Mouse (Mus musculus) liver, embryonic 14.5 days (tissue): ENCODE results near the gene Fgfr2. TPM values are rescaled to one million over a fixed set of nuclear protein-coding genes. Genes with fewer than 3 reads are reported as not detected.

Experiments
- ATAC-seq: fragments of 200-750 bp; cut with Nextera tagmentation; 2 replicates; pipeline ENCODE4 v1.8.0; 2017; ENCODE audit warnings: moderate number of reproducible peaks, mild to moderate bottlenecking, moderate library complexity; ENCODE audit not compliant: insufficient read depth
- DNase-seq, 3 experiments: peaks; one replicate each; pipeline ENCODE4 v3.0.0-alpha.2; 2012 to 2013; ENCODE audit warnings: low read depth in 3 of 3, low spot score in 3 of 3
- H3K27ac ChIP-seq: fragments of 300-500 bp; sonication (generic); 2 replicates; pipeline ENCODE4 v1.5.1; 2014; ENCODE audit warnings: moderate library complexity, mild to moderate bottlenecking, control low read depth, inconsistent platforms
- H3K27me3 ChIP-seq: fragments of 300-500 bp; sonication (generic); 2 replicates; pipeline ENCODE4 v1.6.1; 2014; ENCODE audit warnings: mild to moderate bottlenecking, low read length, moderate library complexity; ENCODE audit not compliant: control insufficient read depth, insufficient read depth
- H3K36me3 ChIP-seq: fragments of 300-500 bp; sonication (generic); replicated peaks from 2 replicates; pipeline ENCODE4 v1.6.1; 2014; ENCODE audit warnings: low read depth; ENCODE audit not compliant: control insufficient read depth, insufficient read depth
- H3K4me1 ChIP-seq, 2 experiments: fragments of 200-500 bp in 1 of 2; fragments of 300-500 bp in 1 of 2; sonication (generic) in 1 of 2; replicated peaks; 2 replicates each; pipeline ENCODE4 v1.6.1; 2012 to 2014; ENCODE audit warnings: antibody characterized with exemption in 1 of 2, inconsistent platforms in 1 of 2, low read length in 1 of 2; ENCODE audit not compliant: control insufficient read depth in 2 of 2, insufficient read depth in 2 of 2
- H3K4me2 ChIP-seq: fragments of 300-500 bp; sonication (generic); 2 replicates; pipeline ENCODE4 v1.6.1; 2014; ENCODE audit warnings: low read depth, mild to moderate bottlenecking, control low read depth, moderate library complexity
- H3K4me3 ChIP-seq, 2 experiments: fragments of 200-500 bp in 1 of 2; fragments of 300-500 bp in 1 of 2; sonication (generic) in 1 of 2; 2 replicates each; pipeline ENCODE4 v1.5.1; 2012 to 2014; ENCODE audit warnings: low read depth in 2 of 2, low read length in 2 of 2, mild to moderate bottlenecking in 2 of 2, control low read depth in 1 of 2, inconsistent platforms in 1 of 2, moderate library complexity in 1 of 2; ENCODE audit not compliant: insufficient read depth in 1 of 2
- H3K9ac ChIP-seq: fragments of 300-500 bp; sonication (generic); replicated peaks from 2 replicates; pipeline ENCODE4 v1.6.1; 2014; ENCODE audit warnings: mild to moderate bottlenecking, control low read depth, moderate library complexity
- H3K9me3 ChIP-seq: fragments of 300-500 bp; sonication (generic); 2 replicates; pipeline ENCODE4 v1.6.1; 2016; ENCODE audit warnings: low read length, mixed read lengths; ENCODE audit not compliant: control insufficient read depth
- CTCF ChIP-seq: IDR thresholded peaks from 2 replicates; pipeline ENCODE4 v1.5.1; 2016; ENCODE audit warnings: antibody characterized with exemption, low read depth, control low read depth
- EP300 ChIP-seq: IDR thresholded peaks from 2 replicates; pipeline ENCODE4 v1.6.1; 2016; ENCODE audit warnings: antibody characterized with exemption, low read depth
- WGBS: fragments of 180-500 bp; shearing (Covaris S2); extraction: QIAGEN DNeasy Blood & Tissue Kit; methylation state at CpG from one replicate; pipeline ENCODE4 v1.1.7; 2014; ENCODE audit not compliant: insufficient replicate concordance; 5-methylcytosine and 5-hydroxymethylcytosine counted together
- polyA plus RNA-seq, 2 experiments: library from polyadenylated mRNA; depleted of rRNA in 1 of 2; stranded (reverse) in 1 of 2; unstranded in 1 of 2; fragments of >200 nt; fragmentation: Nextera tagmentation in 1 of 2; extraction: Ambion mirVana in 1 of 2; gene quantifications; 2 replicates each; pipeline versions ENCODE4 v1.2.1 to v1.2.3; 2012 to 2014

The Fgfr2 gene
- polyA plus RNA-seq, 2 experiments = 7.9 to 8.8 TPM

DNA sequence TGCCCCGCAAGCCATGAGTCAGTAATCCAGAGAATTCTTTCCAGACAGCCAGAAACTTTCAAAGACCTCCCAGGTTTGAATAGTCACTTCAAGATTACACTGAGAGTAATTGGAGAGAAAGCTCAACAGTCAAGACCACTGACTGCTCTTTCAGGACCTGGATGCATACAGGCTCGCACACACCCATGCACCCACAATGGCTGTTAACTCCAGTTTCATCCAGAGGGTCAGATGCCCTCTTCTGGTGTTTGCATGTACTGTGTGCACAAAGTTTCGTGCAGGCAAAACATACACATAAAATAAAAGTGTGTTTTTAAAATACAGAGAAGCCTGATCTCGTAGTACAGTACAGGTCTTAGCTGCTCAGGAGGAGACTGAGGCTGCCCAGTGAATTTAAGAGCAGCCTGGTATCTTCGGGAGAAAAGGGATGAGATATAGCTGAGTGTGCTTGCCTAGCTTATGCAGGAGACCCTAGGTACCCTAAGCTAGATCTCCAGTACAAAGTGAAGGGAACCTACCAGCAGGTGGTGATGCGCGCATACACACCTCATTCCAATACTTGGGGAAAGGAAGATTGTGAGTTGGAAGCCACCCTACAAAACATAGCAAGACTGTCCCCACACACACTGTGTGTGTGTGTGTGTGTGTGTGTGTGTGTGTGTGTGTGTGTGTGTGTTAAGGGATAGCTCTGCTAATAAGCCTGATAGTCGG is 9.8 kb downstream of the Fgfr2 start:
- H3K4me1 ChIP-seq = peaks cover 12 to 24% of the 10 kb centered on the region in 2 experiments
- H3K9ac ChIP-seq = no peak overlapping the region
- H3K27ac ChIP-seq = no peak overlapping the region
- no peaks in the 10 kb centered on the region for H3K9me3 ChIP-seq
- no peaks in the 10 kb centered on the region for H3K36me3 ChIP-seq
- H3K4me3 ChIP-seq = no peak overlapping the region
- H3K4me2 ChIP-seq = no peak overlapping the region
- TF ChIP-seq CTCF (no peak; the same call in 1 of the 2 replicates), EP300 (no peak)
- DNase-seq (no peak), ATAC-seq (no peak)
- WGBS = 72% methylated on average over 8 of the region's 8 CpGs
- H3K27me3 ChIP-seq = no peaks in the 10 kb centered on the region

DNA sequence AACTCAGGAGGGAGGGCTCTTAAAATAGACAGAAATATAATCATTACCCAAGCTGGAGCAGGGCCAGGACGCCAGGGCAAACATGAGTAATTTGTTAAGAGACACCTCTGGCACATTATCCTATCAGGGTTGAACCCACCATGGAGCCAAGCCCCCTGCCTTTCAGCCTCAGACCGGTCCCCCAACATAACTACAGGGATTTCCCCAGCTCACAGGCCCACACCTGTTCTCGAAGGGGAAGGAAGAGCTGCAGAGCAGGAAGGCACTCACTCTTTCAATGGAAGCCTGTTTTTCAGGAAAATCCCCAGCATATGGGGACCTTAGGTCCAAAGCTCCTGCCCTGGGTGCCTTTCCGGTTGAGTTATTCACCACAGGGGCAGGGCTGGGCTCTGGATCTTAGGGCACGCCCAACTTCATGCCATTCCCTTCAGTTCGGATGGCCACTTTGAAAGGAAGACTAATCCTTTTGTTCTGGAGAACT is 10.8 kb downstream of the Fgfr2 start:
- H3K4me3 ChIP-seq = no peak overlapping the region
- H3K4me1 ChIP-seq = peaks cover 12 to 22% of the 10 kb centered on the region in 2 experiments
- DNase-seq = no peak
- ATAC-seq = no peak
- no peak overlapping the region for H3K27ac ChIP-seq
- 58% methylated on average over 6 of the region's 6 CpGs for WGBS
- no peak overlapping the region for H3K4me2 ChIP-seq
- no peak for TF ChIP-seq EP300
- no peak for TF ChIP-seq CTCF
- H3K9me3 ChIP-seq = no peaks in the 10 kb centered on the region
- no peak overlapping the region for H3K9ac ChIP-seq
- no peaks in the 10 kb centered on the region for H3K36me3 ChIP-seq
- H3K27me3 ChIP-seq = no peaks in the 10 kb centered on the region

DNA sequence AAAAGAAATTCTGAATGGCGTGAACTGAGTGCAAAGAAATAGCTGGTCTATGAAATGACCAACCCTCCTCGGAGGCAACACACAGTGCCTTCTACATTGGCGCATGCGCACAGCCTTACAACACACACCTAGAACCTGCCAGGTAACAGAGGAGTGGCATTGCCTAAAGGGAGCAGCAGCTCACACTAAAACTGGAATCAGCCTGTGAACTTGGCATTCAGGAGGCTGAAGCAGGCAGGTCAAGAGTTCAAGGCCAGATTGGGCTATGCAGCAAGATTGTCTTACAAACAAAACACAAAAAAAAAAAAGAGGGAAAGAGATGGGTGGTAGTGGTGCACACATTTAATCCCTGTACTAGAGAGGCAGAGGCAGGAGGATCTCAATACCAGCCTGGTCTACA is 13.7 kb downstream of the Fgfr2 start:
- Histone ChIP-seq H3K27ac (no peak overlapping the region), H3K4me2 (no peak overlapping the region), H3K4me1 (peaks cover under 1 to 2% of the 10 kb centered on the region in 2 experiments; a peak in 3 of 4 replicates), H3K36me3 (no peaks in the 10 kb centered on the region), H3K9ac (no peak overlapping the region), H3K4me3 (no peak overlapping the region), H3K27me3 (no peaks in the 10 kb centered on the region), H3K9me3 (no peaks in the 10 kb centered on the region)
- ATAC-seq (no peak), DNase-seq (no peak)
- TF ChIP-seq CTCF (no peak), EP300 (no peak)
- 75% methylated on average over 4 of the region's 4 CpGs for WGBS

DNA sequence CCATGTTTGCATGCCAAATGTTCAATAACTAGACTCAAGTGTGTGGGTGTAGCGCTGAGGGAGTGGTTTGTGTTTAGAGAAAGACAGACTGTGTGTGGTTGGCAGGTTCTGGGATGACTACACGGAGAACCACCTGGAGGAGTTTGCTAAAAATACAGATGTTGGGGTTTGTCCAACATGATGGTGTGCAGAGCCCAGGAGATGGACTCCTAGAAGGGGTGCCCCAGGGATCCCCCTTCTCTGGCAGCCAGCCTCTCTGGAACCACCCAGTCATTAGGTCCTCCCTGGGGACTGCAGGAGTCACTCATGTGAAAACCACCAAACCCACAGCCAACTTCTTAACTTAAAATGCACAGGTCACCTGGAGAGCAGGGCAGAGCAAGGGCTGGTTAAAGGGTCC is 14.5 kb downstream of the Fgfr2 start:
- Histone ChIP-seq H3K9me3 (no peaks in the 10 kb centered on the region), H3K27ac (no peak overlapping the region), H3K4me2 (no peak overlapping the region), H3K27me3 (no peaks in the 10 kb centered on the region), H3K9ac (no peak overlapping the region), H3K36me3 (no peaks in the 10 kb centered on the region), H3K4me1 (no peaks in the 10 kb centered on the region; a peak in 2 of 4 replicates), H3K4me3 (no peak overlapping the region)
- WGBS = 79% methylated on average over 2 of the region's 2 CpGs
- no peak for TF ChIP-seq CTCF
- no peak for TF ChIP-seq EP300
- DNase-seq (no peak), ATAC-seq (no peak)

DNA sequence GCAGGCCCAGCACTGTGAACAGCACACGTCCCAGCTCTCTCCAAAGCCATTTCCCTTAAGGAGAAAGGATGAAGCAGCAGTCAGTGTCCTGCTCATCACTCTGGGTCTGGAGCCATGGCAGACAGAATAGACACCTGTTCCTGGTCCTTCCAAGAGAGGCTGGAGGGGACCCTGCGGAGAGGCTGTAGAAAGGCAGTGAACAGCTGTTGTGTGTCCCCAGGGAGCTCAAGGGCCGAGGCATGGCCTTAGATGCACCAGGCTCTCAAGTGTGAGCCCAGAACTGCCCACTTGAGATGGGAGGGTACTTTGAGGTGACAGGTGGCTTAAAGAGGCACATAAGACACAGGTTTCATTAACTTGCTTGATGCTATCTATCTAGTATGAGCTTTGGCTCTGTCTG is 20.6 kb downstream of the Fgfr2 start:
- H3K27me3 ChIP-seq = no peaks in the 10 kb centered on the region
- 58% methylated on average over 3 of the region's 3 CpGs for WGBS
- no peaks in the 10 kb centered on the region for H3K36me3 ChIP-seq
- H3K27ac ChIP-seq = no peak overlapping the region
- no peak overlapping the region for H3K4me2 ChIP-seq
- H3K4me3 ChIP-seq = no peak overlapping the region
- 0 out of 4 replicates have a peak, but pooled peaks cover 0 to 1% of the 10 kb centered on the region in 2 experiments for H3K4me1 ChIP-seq
- no peaks in the 10 kb centered on the region for H3K9me3 ChIP-seq
- TF ChIP-seq EP300 (no peak), CTCF (no peak)
- DNase-seq = no peak
- no peak overlapping the region for H3K9ac ChIP-seq
- ATAC-seq = no peak
